Mouse (Mus musculus) cerebellum, postnatal 4 days (tissue): Measurements from ENCODE around the gene Batf3.

ENCODE experiments used
- DNase-seq, 2 experiments: peaks; one replicate each; pipeline ENCODE4 v3.0.0; 2022; ENCODE audit warnings: low spot score in 2 of 2, mixed read lengths in 1 of 2

The Batf3 gene

GRCm38 (mm10) chr1:191086304-191086878 is 11.3 kb upstream of the Batf3 start:
- no peak for DNase-seq

GRCm38 (mm10) chr1:191086960-191087359 is 10.7 kb upstream of the Batf3 start:
- no peak for DNase-seq

- DNase-seq: no peak
Measured at GRCm38 (mm10) chr1:191087955-191088354, 9.7 kb upstream of the Batf3 start.

DNA sequence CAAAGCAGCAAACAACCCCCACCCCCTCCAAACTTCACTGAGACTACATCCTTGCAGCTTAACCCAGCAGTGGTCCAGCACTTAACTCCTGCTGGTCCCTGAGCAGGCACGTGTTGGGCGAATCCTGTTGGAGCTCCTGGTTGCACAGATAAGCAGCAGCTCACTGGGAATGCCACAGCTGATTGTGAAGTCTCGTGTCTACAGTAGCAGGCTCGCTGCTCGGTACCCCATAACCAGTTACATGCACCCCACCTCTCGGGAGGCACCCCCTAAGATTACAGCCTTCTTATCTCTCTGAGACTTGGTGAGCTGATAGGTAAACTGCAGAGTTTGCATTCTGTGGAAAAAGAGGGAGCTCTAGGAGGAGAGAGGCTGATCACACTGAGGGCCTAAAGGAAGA is 8.3 kb upstream of the Batf3 start:
- no peak for DNase-seq

GRCm38 (mm10) chr1:191092050-191092449 is 5.6 kb upstream of the Batf3 start:
- DNase-seq: no peak

DNA sequence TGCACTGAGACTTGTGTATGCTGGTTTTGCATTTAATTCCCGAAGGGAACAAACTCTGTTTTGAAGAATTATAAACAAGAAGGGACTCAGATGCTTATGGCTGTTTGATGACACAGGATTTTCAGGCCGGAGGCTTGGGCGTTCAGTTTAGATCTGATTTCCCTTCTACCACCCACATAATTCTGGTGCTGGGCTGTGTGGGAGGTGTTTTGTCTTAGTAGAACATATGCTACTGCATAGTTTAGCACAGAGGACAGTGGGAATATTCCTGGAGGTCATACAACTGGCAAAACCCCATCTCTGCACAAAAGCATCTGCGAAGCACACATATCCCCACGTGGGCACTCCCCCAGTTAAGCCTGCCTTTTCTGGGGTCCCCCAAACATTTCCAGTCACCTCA is 4.1 kb upstream of the Batf3 start:
- no peak for DNase-seq

DNA sequence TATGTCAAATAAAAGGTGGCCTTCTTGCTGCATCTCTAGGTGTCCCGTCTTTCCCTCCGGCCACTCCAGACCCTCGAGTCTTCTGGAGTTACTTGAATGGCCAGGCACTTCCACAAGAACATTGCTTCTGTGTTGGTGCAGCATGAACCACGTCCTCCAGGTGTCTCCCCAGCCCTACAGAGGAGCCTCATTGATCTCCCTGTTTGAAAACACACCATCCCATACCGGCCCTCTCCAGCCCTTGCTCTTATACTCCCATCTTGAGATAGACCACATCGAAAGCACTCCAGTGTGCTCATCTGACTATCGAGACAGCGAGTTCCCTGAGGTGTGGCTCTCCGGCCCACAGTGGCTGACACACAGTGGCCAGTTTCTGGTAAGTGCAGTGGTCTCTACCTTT is 2.6 kb upstream of the Batf3 start:
- DNase-seq: no peak

GRCm38 (mm10) chr1:191096871-191097681 is 571 bp upstream of the Batf3 start:
- no peak for DNase-seq

- no peak for DNase-seq
Measured at GRCm38 (mm10) chr1:191099114-191099513, 1.5 kb downstream of the Batf3 start.

- DNase-seq: no peak
Measured at GRCm38 (mm10) chr1:191099772-191100291, 2.2 kb downstream of the Batf3 start.

- no peak for DNase-seq
Measured at GRCm38 (mm10) chr1:191102730-191103370, 5.2 kb downstream of the Batf3 start.

GRCm38 (mm10) chr1:191105246-191105645 is 7.6 kb downstream of the Batf3 start:
- no peak for DNase-seq

- DNase-seq: no peak
Measured at GRCm38 (mm10) chr1:191107306-191107705, 9.7 kb downstream of the Batf3 start.

- no peak for DNase-seq
Measured at GRCm38 (mm10) chr1:191109907-191110306, 12.3 kb downstream of the Batf3 start.

DNA sequence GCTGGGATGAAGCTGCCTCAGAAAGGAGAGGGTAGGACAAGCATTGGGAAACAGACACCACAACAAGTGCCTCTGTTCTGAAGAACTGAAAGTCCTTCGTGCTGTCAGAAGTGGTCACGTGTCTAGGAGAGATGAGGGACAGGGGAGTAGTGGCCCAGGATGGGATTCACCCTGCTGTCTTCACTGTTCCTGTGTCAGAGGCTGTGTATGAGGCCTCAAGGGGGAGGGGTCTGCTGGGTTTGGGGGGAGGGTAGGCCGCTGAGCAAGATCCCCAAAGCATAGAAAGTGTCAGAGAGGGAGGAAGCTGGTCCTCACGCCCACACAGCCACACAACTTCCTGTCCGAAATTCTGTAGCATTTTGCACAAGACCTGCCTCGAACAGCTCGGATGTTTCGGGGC is 13.5 kb downstream of the Batf3 start:
- no peak for DNase-seq

GRCm38 (mm10) chr1:191114868-191115267 is 17.2 kb downstream of the Batf3 start:
- DNase-seq: no peak

DNA sequence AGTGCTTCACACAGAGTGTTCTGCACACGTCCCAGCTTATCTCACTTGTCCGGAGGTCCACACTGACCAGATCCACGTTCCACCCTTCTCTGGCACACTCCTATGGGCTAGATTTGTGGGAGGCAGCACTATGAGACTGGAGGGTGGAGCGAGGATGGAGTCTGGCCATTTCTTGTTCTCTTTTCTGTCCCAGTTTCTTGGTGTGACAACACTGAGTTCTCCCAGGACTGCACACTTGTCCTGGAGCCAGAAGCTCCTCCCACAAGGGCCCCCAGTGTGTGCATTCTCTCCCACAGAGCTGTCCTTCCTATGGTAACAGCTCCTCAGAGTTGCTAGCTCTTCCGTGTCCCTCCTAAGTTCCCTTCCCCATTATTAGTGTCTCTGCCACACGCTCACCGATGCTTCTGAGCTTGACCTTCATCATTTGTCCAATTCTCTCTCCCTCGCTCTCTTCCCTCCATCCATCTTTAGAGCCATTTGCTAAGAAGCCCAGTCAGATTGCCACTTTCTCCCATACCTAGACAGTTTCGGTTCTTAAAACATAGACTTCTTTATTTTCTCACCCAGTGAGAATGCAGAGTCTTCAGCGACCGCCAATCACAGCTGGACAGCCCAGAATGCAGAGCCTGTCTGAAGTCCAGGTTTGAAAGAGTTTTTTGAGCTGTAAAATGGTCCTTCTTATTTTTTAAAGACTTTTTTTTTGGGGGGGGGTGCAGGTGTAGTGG is 18.0 kb downstream of the Batf3 start:
- no peak for DNase-seq

DNA sequence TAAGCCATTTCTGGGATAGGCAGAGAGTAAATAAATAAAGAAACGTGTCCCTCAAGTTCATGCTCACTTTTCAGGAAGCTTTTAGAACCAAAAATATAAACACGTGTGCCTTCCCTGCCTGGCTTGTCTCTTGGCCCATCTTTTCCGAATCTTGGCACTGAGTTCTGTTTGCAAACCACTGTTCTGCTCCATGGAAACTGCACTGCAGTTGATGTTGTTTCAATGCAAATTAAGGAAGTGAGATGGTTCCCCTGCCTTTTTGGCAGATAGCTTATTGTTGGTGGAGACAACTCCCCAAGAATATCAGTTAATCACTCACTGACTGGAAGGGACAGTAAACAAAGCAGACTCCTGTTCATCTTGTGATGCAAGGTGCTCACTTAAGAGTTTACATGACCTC is 25.1 kb downstream of the Batf3 start:
- DNase-seq: no peak

DNA sequence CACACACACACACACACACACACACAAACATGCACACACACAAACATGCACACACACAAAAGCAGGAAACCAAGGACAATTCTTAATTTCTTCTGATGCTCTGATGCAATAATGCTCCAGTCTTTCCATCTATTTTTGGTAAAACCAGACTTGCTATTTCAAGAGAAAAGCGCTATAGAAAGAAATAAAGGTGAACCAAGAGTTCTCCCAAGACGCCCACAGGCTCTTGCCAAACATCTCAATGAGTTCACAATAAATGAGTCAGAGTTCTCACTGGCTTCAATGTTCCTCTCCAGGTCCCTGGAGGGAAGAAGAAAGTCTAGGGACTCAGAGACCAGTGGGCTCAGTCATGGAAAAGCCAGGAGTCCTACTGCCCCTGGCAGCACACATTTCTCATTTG is 26.0 kb downstream of the Batf3 start:
- DNase-seq: no peak

DNA sequence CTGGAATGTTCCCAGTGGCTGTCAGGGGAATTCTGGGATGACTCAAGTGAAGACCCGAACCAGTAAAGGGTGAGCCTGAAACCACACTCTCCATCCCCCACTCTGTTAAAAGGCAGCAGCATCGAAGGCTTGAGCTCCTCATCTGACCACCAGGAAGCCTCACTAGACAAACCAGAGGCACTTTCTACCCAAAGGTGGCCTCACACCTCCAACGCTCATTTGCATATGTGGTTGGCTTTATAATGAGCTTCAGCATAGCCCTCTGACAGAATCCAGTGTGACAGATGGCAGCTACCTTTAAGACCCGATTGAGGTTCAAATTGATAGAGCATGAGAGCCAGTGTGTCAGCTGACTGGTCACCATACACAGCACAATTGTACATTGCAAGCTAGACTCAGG is 26.6 kb downstream of the Batf3 start:
- no peak for DNase-seq

DNA sequence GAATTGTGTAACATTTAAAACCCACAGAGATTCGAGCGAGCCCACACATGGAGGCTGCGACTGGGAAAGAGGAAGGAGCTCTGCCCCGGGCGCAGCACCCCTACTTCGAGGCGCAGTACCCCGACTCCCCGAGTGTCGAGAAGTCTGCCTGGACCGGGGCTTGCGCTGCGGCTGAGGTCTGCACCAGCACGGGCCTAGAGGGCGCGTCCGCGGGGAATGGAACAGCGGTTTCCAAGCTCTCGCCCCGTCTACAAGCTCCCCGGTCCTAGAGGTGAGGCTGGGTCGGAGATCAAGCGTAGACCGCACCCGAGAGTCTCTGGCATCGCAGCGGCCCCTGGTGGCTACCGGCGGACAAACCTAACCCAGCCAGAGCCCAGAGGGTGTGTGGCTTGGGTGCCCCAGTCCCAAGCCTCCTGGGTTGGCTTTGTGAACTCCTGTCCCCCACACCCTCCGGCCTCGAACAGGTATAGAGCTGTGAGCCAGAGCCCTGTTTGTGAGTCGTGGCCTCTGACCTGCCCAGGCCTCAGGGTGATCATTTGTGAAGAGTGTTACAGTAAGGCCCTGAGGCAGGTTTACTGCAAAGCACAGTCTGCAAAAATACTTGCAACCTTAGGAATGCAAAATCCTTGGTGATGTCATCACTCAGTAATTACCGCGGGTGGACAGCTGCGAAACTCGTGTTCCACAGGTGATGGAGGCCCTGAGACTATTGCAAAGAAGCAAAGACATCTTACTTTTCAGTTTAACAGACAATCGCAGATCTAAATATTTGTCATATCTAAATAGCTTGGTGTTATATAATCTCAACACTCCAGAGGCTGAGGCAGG is 28.4 kb downstream of the Batf3 start:
- peak in 1 of 2 experiments; percentile 58 for DNase-seq
